Mouse (Mus musculus) neural tube, embryonic 14.5 days (tissue): ENCODE measurements around the gene Cd4. TPM values are rescaled to one million over a fixed set of nuclear protein-coding genes. Genes with fewer than 3 reads are reported as not detected.

ENCODE experiments used
- ATAC-seq: fragments of 200-750 bp; cut with Nextera tagmentation; 2 replicates; pipeline ENCODE4 v1.8.0; 2017; ENCODE audit warnings: low read depth, mild to moderate bottlenecking, moderate TSS enrichment, moderate library complexity
- H3K27ac ChIP-seq: fragments of 300-500 bp; sonication (generic); 2 replicates; pipeline ENCODE4 v1.5.1; 2014; ENCODE audit warnings: low read depth, mild to moderate bottlenecking, control low read depth, low read length, moderate library complexity, mixed read lengths
- H3K27me3 ChIP-seq: fragments of 300-500 bp; sonication (generic); 2 replicates; pipeline ENCODE4 v1.6.1; 2014; ENCODE audit warnings: low read length; ENCODE audit not compliant: control insufficient read depth, insufficient read depth
- H3K36me3 ChIP-seq: fragments of 300-500 bp; sonication (generic); 2 replicates; pipeline ENCODE4 v1.6.1; 2014; ENCODE audit warnings: low read length, mixed read lengths; ENCODE audit not compliant: control insufficient read depth, insufficient read depth
- H3K4me1 ChIP-seq: fragments of 300-500 bp; sonication (generic); 2 replicates; pipeline ENCODE4 v1.6.1; 2014; ENCODE audit warnings: low read length; ENCODE audit not compliant: control insufficient read depth, insufficient read depth
- H3K4me2 ChIP-seq: fragments of 300-500 bp; sonication (generic); 2 replicates; pipeline ENCODE4 v1.6.1; 2014; ENCODE audit warnings: mild to moderate bottlenecking, low read depth, low read length, control low read depth
- H3K4me3 ChIP-seq: fragments of 300-500 bp; sonication (generic); 2 replicates; pipeline ENCODE4 v1.5.1; 2014; ENCODE audit warnings: low read depth, low read length, control low read depth, mixed read lengths
- H3K9ac ChIP-seq: fragments of 300-500 bp; sonication (generic); replicated peaks from 2 replicates; pipeline ENCODE4 v1.6.1; 2014; ENCODE audit warnings: low read depth, mild to moderate bottlenecking, control low read depth, low read length, mixed read lengths
- H3K9me3 ChIP-seq: fragments of 300-500 bp; sonication (generic); 2 replicates; pipeline ENCODE4 v1.6.1; 2016; ENCODE audit warnings: low read length; ENCODE audit not compliant: control insufficient read depth
- WGBS: fragments of 180-500 bp; shearing (Covaris S2); extraction: QIAGEN DNeasy Blood & Tissue Kit; methylation state at CpG from one replicate; pipeline ENCODE4 v1.1.7; 2014; 5-methylcytosine and 5-hydroxymethylcytosine counted together
- polyA plus RNA-seq: library from polyadenylated mRNA; unstranded; fragments of >200 nt; fragmentation: Nextera tagmentation; extraction: Ambion mirVana; gene quantifications from 2 replicates; pipeline ENCODE4 v1.2.1, GENCODE M21; 2014

The Cd4 gene
- polyA plus RNA-seq, 1 experiment from 2014 or later: 0.12 TPM

GRCm38 (mm10) chr6:124916695-124917517 is 28.9 kb upstream of the Cd4 start:
- under 1% methylated on average over 45 of the region's 67 CpGs for WGBS

GRCm38 (mm10) chr6:124915942-124916694 is 28.1 kb upstream of the Cd4 start:
- Histone ChIP-seq H3K4me1 (peaks cover 31% of the 10 kb centered on the region), H3K9me3 (no peaks in the 10 kb centered on the region)
- WGBS: 5% methylated on average over 12 of the region's 12 CpGs

More at GRCm38 (mm10) chr6:124916695-124917517, 28.9 kb upstream of the Cd4 start:
- Histone ChIP-seq H3K27me3 (no peaks in the 10 kb centered on the region), H3K4me3 (peak overlapping the region; percentile 91), H3K4me1 (peaks cover 31% of the 10 kb centered on the region), H3K4me2 (peak overlapping the region; percentile 100), H3K36me3 (peaks cover 21% of the 10 kb centered on the region), H3K9ac (peak overlapping the region; percentile 100), H3K9me3 (no peaks in the 10 kb centered on the region), H3K27ac (peak overlapping the region; percentile 100)
- peak; percentile 62 for ATAC-seq

GRCm38 (mm10) chr6:124915160-124915941 is 27.3 kb upstream of the Cd4 start:
- peaks cover 26% of the 10 kb centered on the region for H3K4me1 ChIP-seq
- H3K4me3 ChIP-seq: peak overlapping the region; percentile 91
- H3K9me3 ChIP-seq: no peaks in the 10 kb centered on the region
- no peak for ATAC-seq
- H3K4me2 ChIP-seq: peak overlapping the region; percentile 100
- WGBS: 13% methylated on average over 21 of the region's 22 CpGs
- H3K27me3 ChIP-seq: no peaks in the 10 kb centered on the region
- H3K27ac ChIP-seq: peak overlapping the region; percentile 100
- H3K9ac ChIP-seq: peak overlapping the region; percentile 100
- peaks cover 21% of the 10 kb centered on the region for H3K36me3 ChIP-seq

More at GRCm38 (mm10) chr6:124915942-124916694, 28.1 kb upstream of the Cd4 start:
- Histone ChIP-seq H3K27me3 (no peaks in the 10 kb centered on the region), H3K4me3 (peak overlapping the region; percentile 91), H3K4me2 (peak overlapping the region; percentile 100), H3K27ac (peak overlapping the region; percentile 100), H3K9ac (peak overlapping the region; percentile 100), H3K36me3 (peaks cover 21% of the 10 kb centered on the region)
- no peak for ATAC-seq

GRCm38 (mm10) chr6:124914511-124914910 is 26.5 kb upstream of the Cd4 start:
- no peak for ATAC-seq
- Histone ChIP-seq H3K36me3 (peaks cover 21% of the 10 kb centered on the region), H3K4me1 (peaks cover 28% of the 10 kb centered on the region), H3K27ac (peak overlapping the region; percentile 100), H3K9me3 (no peaks in the 10 kb centered on the region), H3K27me3 (no peaks in the 10 kb centered on the region), H3K4me3 (peak overlapping the region; percentile 91), H3K9ac (peak overlapping the region; percentile 100; the same call in 1 of the 2 replicates), H3K4me2 (peak overlapping the region; percentile 100)
- 81% methylated on average over 7 of the region's 7 CpGs for WGBS

GRCm38 (mm10) chr6:124913721-124914285 is 25.8 kb upstream of the Cd4 start:
- peaks cover 28% of the 10 kb centered on the region for H3K4me1 ChIP-seq
- H3K4me2 ChIP-seq: no peak overlapping the region
- peaks cover 21% of the 10 kb centered on the region for H3K36me3 ChIP-seq
- no peak overlapping the region for H3K9ac ChIP-seq
- no peak overlapping the region for H3K4me3 ChIP-seq
- no peak overlapping the region for H3K27ac ChIP-seq
- ATAC-seq: no peak
- H3K9me3 ChIP-seq: no peaks in the 10 kb centered on the region
- WGBS: 73% methylated on average over 14 of the region's 14 CpGs
- H3K27me3 ChIP-seq: no peaks in the 10 kb centered on the region

GRCm38 (mm10) chr6:124913214-124913613 is 25.2 kb upstream of the Cd4 start:
- Histone ChIP-seq H3K4me2 (no peak overlapping the region), H3K9ac (no peak overlapping the region), H3K36me3 (peaks cover 21% of the 10 kb centered on the region), H3K9me3 (no peaks in the 10 kb centered on the region), H3K27me3 (no peaks in the 10 kb centered on the region), H3K4me1 (peaks cover 26% of the 10 kb centered on the region), H3K27ac (peak overlapping the region; percentile 12; the same call in 1 of the 2 replicates), H3K4me3 (no peak overlapping the region)
- WGBS: 69% methylated on average over 6 of the region's 6 CpGs
- no peak for ATAC-seq

- Histone ChIP-seq H3K4me2 (no peak within 1 kb of the TSS), H3K9ac (no peak within 1 kb of the TSS), H3K27ac (0 out of 2 replicates have a peak within 1 kb of the TSS, but pooled peaks have one; percentile 28), H3K4me3 (no peak within 1 kb of the TSS), H3K9me3 (no peaks in the 10 kb centered on the region), H3K27me3 (no peaks in the 10 kb centered on the region), H3K4me1 (peaks cover 25% of the 10 kb centered on the region), H3K36me3 (peaks cover 21% of the 10 kb centered on the region)
- ATAC-seq: no peak
- WGBS: 29% methylated on average over 7 of the region's 13 CpGs
These were observed 23.7 kb upstream of the Cd4 start, which contains the start of gene Lag3 for GRCm38 (mm10) chr6:124911533-124912218. Gene Lag3 (minus strand): TSS chr6:124911705.

GRCm38 (mm10) chr6:124910032-124910431 is 22.0 kb upstream of the Cd4 start:
- peak; percentile 9; the same call in 1 of the 2 replicates for ATAC-seq

More at GRCm38 (mm10) chr6:124910032-124910431, 22.0 kb upstream of the Cd4 start:
- under 1% methylated on average over 32 of the region's 32 CpGs for WGBS
- Histone ChIP-seq H3K9ac (peak overlapping the region; percentile 28; the same call in 1 of the 2 replicates), H3K36me3 (peaks cover 21% of the 10 kb centered on the region), H3K4me3 (no peak overlapping the region), H3K27ac (no peak overlapping the region), H3K9me3 (no peaks in the 10 kb centered on the region), H3K4me1 (peaks cover 21% of the 10 kb centered on the region), H3K27me3 (no peaks in the 10 kb centered on the region), H3K4me2 (peak overlapping the region; percentile 27; the same call in 1 of the 2 replicates)
